Mouse (Mus musculus) monocyte, adult 2 months (primary cell): ENCODE measurements around the gene Cmss1.

Source experiments
- DNase-seq, 2 experiments: peaks; one replicate each; pipeline ENCODE4 v3.0.0; 2022; ENCODE audit warnings: low spot score in 2 of 2, low read depth in 1 of 2

Cmss1 gene

GRCm38 (mm10) chr16:57479776-57480175, 126.9 kb downstream of the Cmss1 start:
- no peak for DNase-seq

- no peak for DNase-seq
These were observed 128.2 kb downstream of the Cmss1 start for GRCm38 (mm10) chr16:57478451-57478850.

GRCm38 (mm10) chr16:57473415-57474085, 133.1 kb downstream of the Cmss1 start:
- no peak for DNase-seq

GRCm38 (mm10) chr16:57471071-57471470, 135.6 kb downstream of the Cmss1 start:
- no peak for DNase-seq

- no peak for DNase-seq
These were observed 136.3 kb downstream of the Cmss1 start for GRCm38 (mm10) chr16:57470286-57470830.

GRCm38 (mm10) chr16:57469869-57470268, 136.8 kb downstream of the Cmss1 start:
- DNase-seq: no peak

- DNase-seq: no peak
These were observed 137.4 kb downstream of the Cmss1 start for GRCm38 (mm10) chr16:57469301-57469700.

GRCm38 (mm10) chr16:57465386-57465913, 141.2 kb downstream of the Cmss1 start:
- DNase-seq: no peak

- DNase-seq: no peak
These were observed 150.7 kb downstream of the Cmss1 start for GRCm38 (mm10) chr16:57456003-57456402.

- DNase-seq: peak in 1 of 2 experiments; percentile 9
These were observed 151.1 kb downstream of the Cmss1 start for GRCm38 (mm10) chr16:57455573-57455972.

- DNase-seq: no peak
These were observed 152.4 kb downstream of the Cmss1 start for GRCm38 (mm10) chr16:57454106-57454763.

- no peak for DNase-seq
These were observed 153.7 kb downstream of the Cmss1 start for GRCm38 (mm10) chr16:57453009-57453408.

- DNase-seq: no peak
These were observed 161.3 kb downstream of the Cmss1 start for GRCm38 (mm10) chr16:57445096-57446094.

GRCm38 (mm10) chr16:57440706-57441437, 165.8 kb downstream of the Cmss1 start:
- no peak for DNase-seq

GRCm38 (mm10) chr16:57439206-57439605, 167.5 kb downstream of the Cmss1 start:
- no peak for DNase-seq

GRCm38 (mm10) chr16:57438288-57438685, 168.4 kb downstream of the Cmss1 start:
- DNase-seq: no peak

- DNase-seq: no peak
These were observed 169.0 kb downstream of the Cmss1 start for GRCm38 (mm10) chr16:57437523-57438287.

GRCm38 (mm10) chr16:57434640-57435039, 172.0 kb downstream of the Cmss1 start:
- no peak for DNase-seq

- DNase-seq: no peak
These were observed 173.0 kb downstream of the Cmss1 start for GRCm38 (mm10) chr16:57433671-57434070.

GRCm38 (mm10) chr16:57433173-57433572, 173.5 kb downstream of the Cmss1 start:
- DNase-seq: no peak
